Mouse (Mus musculus) liver, embryonic 13.5 days (tissue): ENCODE measurements around the gene Klrb1b. TPM values are rescaled to one million over a fixed set of nuclear protein-coding genes. Genes with fewer than 3 reads are reported as not detected.

Experiments
- ATAC-seq: fragments of 200-750 bp; cut with Nextera tagmentation; 2 replicates; pipeline ENCODE4 v1.8.0; 2017; ENCODE audit warnings: low read depth, mild to moderate bottlenecking, moderate number of reproducible peaks, moderate library complexity
- DNase-seq: peaks from one replicate; pipeline ENCODE4 v3.0.0; 2022
- H3K27ac ChIP-seq: fragments of 300-500 bp; sonication (generic); 2 replicates; pipeline ENCODE4 v1.5.1; 2015; ENCODE audit warnings: moderate library complexity, mild to moderate bottlenecking, inconsistent platforms
- H3K27me3 ChIP-seq: fragments of 300-500 bp; sonication (generic); 2 replicates; pipeline ENCODE4 v1.6.1; 2015; ENCODE audit warnings: mild to moderate bottlenecking, inconsistent platforms
- H3K36me3 ChIP-seq: fragments of 300-500 bp; sonication (generic); 2 replicates; pipeline ENCODE4 v1.6.1; 2015; ENCODE audit warnings: mild to moderate bottlenecking, inconsistent platforms
- H3K4me1 ChIP-seq: fragments of 300-500 bp; sonication (generic); replicated peaks from 2 replicates; pipeline ENCODE4 v1.6.1; 2015; ENCODE audit warnings: inconsistent platforms
- H3K4me2 ChIP-seq: fragments of 300-500 bp; sonication (generic); 2 replicates; pipeline ENCODE4 v1.6.1; 2015; ENCODE audit warnings: inconsistent platforms, mild to moderate bottlenecking, moderate library complexity
- H3K4me3 ChIP-seq: fragments of 300-500 bp; sonication (generic); replicated peaks from 2 replicates; pipeline ENCODE4 v1.5.1; 2015; ENCODE audit warnings: mild to moderate bottlenecking, inconsistent platforms
- H3K9ac ChIP-seq: fragments of 300-500 bp; sonication (generic); 2 replicates; pipeline ENCODE4 v1.6.1; 2015; ENCODE audit warnings: mild to moderate bottlenecking, inconsistent platforms
- H3K9me3 ChIP-seq: fragments of 300-500 bp; sonication (generic); replicated peaks from 2 replicates; pipeline ENCODE4 v1.6.1; 2016; ENCODE audit warnings: inconsistent platforms
- WGBS: fragments of 180-500 bp; shearing (Covaris S2); methylation state at CpG from one replicate; pipeline ENCODE4 v1.1.7; 2015; ENCODE audit not compliant: insufficient replicate concordance; 5-methylcytosine and 5-hydroxymethylcytosine counted together
- polyA plus RNA-seq: library from polyadenylated mRNA; unstranded; fragments of >200 nt; fragmentation: Nextera tagmentation; extraction: Ambion mirVana; gene quantifications from 2 replicates; pipeline ENCODE4 v1.2.1, GENCODE M21; 2015

Klrb1b gene
- 0.09 TPM in 1 of 2 replicates, not detected in the other for polyA plus RNA-seq

GRCm38 (mm10) chr6:128826132-128826531 lies at the start of gene Klrb1b, which contains the start of gene Gm44511:
Gene Klrb1b (minus strand): TSS chr6:128826331.
Gene Gm44511 (minus strand): TSS chr6:128826315.
- Histone ChIP-seq H3K27ac (no peak within 1 kb of the TSS), H3K36me3 (no peaks in the 10 kb centered on the region), H3K4me1 (no peaks in the 10 kb centered on the region), H3K4me2 (no peak within 1 kb of the TSS), H3K4me3 (no peak within 1 kb of the TSS), H3K9me3 (no peaks in the 10 kb centered on the region), H3K27me3 (no peaks in the 10 kb centered on the region), H3K9ac (no peak within 1 kb of the TSS)
- ATAC-seq (no peak), DNase-seq (no peak)
- 62% methylated on average over 6 of the region's 6 CpGs for WGBS

GRCm38 (mm10) chr6:128871910-128872610 lies 45.9 kb upstream of the Klrb1b start:
- Histone ChIP-seq H3K27ac (no peak overlapping the region), H3K4me3 (no peak overlapping the region), H3K36me3 (no peaks in the 10 kb centered on the region), H3K4me1 (no peaks in the 10 kb centered on the region), H3K9ac (no peak overlapping the region), H3K4me2 (no peak overlapping the region), H3K27me3 (no peaks in the 10 kb centered on the region), H3K9me3 (no peaks in the 10 kb centered on the region)
- no peak for ATAC-seq
- no peak for DNase-seq
- WGBS: 57% methylated on average over 1 of the region's 1 CpGs

- no peaks in the 10 kb centered on the region for H3K27me3 ChIP-seq
- DNase-seq: no peak
- H3K4me1 ChIP-seq: no peaks in the 10 kb centered on the region
- 39% methylated on average over 3 of the region's 3 CpGs for WGBS
- H3K4me2 ChIP-seq: no peak overlapping the region
- H3K9me3 ChIP-seq: no peaks in the 10 kb centered on the region
- H3K4me3 ChIP-seq: no peak overlapping the region
- H3K27ac ChIP-seq: no peak overlapping the region
- ATAC-seq: no peak
- no peaks in the 10 kb centered on the region for H3K36me3 ChIP-seq
- H3K9ac ChIP-seq: no peak overlapping the region
Measured at GRCm38 (mm10) chr6:128868861-128869260, 42.7 kb upstream of the Klrb1b start.

- WGBS: 71% methylated on average over 2 of the region's 2 CpGs
- no peak overlapping the region for H3K9ac ChIP-seq
- peaks cover 8% of the 10 kb centered on the region for H3K4me1 ChIP-seq
- DNase-seq (no peak), ATAC-seq (no peak)
- H3K4me3 ChIP-seq: no peak overlapping the region
- H3K27ac ChIP-seq: no peak overlapping the region
- no peaks in the 10 kb centered on the region for H3K36me3 ChIP-seq
- no peak overlapping the region for H3K4me2 ChIP-seq
- no peaks in the 10 kb centered on the region for H3K9me3 ChIP-seq
- H3K27me3 ChIP-seq: no peaks in the 10 kb centered on the region
Measured at GRCm38 (mm10) chr6:128857976-128858375, 31.8 kb upstream of the Klrb1b start.

GRCm38 (mm10) chr6:128856250-128856649 lies 30.1 kb upstream of the Klrb1b start:
- ATAC-seq (peak; percentile 29; the same call in 1 of the 2 replicates), DNase-seq (no peak)
- no peak overlapping the region for H3K4me3 ChIP-seq
- H3K9me3 ChIP-seq: no peaks in the 10 kb centered on the region
- no peak overlapping the region for H3K9ac ChIP-seq
- no peaks in the 10 kb centered on the region for H3K27me3 ChIP-seq
- H3K4me2 ChIP-seq: no peak overlapping the region
- WGBS: 71% methylated on average over 5 of the region's 5 CpGs
- peaks cover 8% of the 10 kb centered on the region for H3K4me1 ChIP-seq
- no peak overlapping the region for H3K27ac ChIP-seq
- no peaks in the 10 kb centered on the region for H3K36me3 ChIP-seq

GRCm38 (mm10) chr6:128855477-128855876 lies 29.3 kb upstream of the Klrb1b start:
- ATAC-seq: no peak

GRCm38 (mm10) chr6:128854895-128855294 lies 28.8 kb upstream of the Klrb1b start:
- peaks cover 13% of the 10 kb centered on the region for H3K4me1 ChIP-seq
- ATAC-seq: no peak
- no peaks in the 10 kb centered on the region for H3K27me3 ChIP-seq
- H3K4me2 ChIP-seq: no peak overlapping the region
- no peak overlapping the region for H3K4me3 ChIP-seq
- H3K36me3 ChIP-seq: no peaks in the 10 kb centered on the region
- no peaks in the 10 kb centered on the region for H3K9me3 ChIP-seq
- H3K27ac ChIP-seq: no peak overlapping the region
- WGBS: 82% methylated on average over 3 of the region's 3 CpGs
- no peak overlapping the region for H3K9ac ChIP-seq
- DNase-seq: no peak

More at GRCm38 (mm10) chr6:128855477-128855876, 29.3 kb upstream of the Klrb1b start:
- no peak overlapping the region for H3K27ac ChIP-seq
- no peaks in the 10 kb centered on the region for H3K27me3 ChIP-seq
- no peak overlapping the region for H3K4me3 ChIP-seq
- no peak for DNase-seq
- H3K9ac ChIP-seq: no peak overlapping the region
- H3K4me1 ChIP-seq: peaks cover 8% of the 10 kb centered on the region
- H3K4me2 ChIP-seq: no peak overlapping the region
- 28% methylated on average over 1 of the region's 1 CpGs for WGBS
- no peaks in the 10 kb centered on the region for H3K36me3 ChIP-seq
- H3K9me3 ChIP-seq: no peaks in the 10 kb centered on the region

GRCm38 (mm10) chr6:128854024-128854820 lies 28.1 kb upstream of the Klrb1b start:
- WGBS: 49% methylated on average over 12 of the region's 12 CpGs
- Histone ChIP-seq H3K27ac (no peak overlapping the region), H3K9ac (no peak overlapping the region), H3K4me3 (no peak overlapping the region), H3K27me3 (no peaks in the 10 kb centered on the region), H3K4me1 (peaks cover 13% of the 10 kb centered on the region), H3K9me3 (no peaks in the 10 kb centered on the region), H3K4me2 (no peak overlapping the region), H3K36me3 (no peaks in the 10 kb centered on the region)
- ATAC-seq (peak; percentile 42; the same call in 1 of the 2 replicates), DNase-seq (no peak)

- no peaks in the 10 kb centered on the region for H3K9me3 ChIP-seq
- no peak overlapping the region for H3K27ac ChIP-seq
- DNase-seq (no peak), ATAC-seq (no peak)
- WGBS: 48% methylated on average over 3 of the region's 3 CpGs
- H3K4me3 ChIP-seq: no peak overlapping the region
- peaks cover 13% of the 10 kb centered on the region for H3K4me1 ChIP-seq
- H3K27me3 ChIP-seq: no peaks in the 10 kb centered on the region
- no peak overlapping the region for H3K4me2 ChIP-seq
- no peak overlapping the region for H3K9ac ChIP-seq
- no peaks in the 10 kb centered on the region for H3K36me3 ChIP-seq
Measured at GRCm38 (mm10) chr6:128852766-128853165, 26.6 kb upstream of the Klrb1b start.

GRCm38 (mm10) chr6:128851151-128851550 lies 25.0 kb upstream of the Klrb1b start:
- H3K4me3 ChIP-seq: no peak overlapping the region
- H3K9ac ChIP-seq: no peak overlapping the region
- 45% methylated on average over 2 of the region's 2 CpGs for WGBS
- H3K4me2 ChIP-seq: no peak overlapping the region
- H3K9me3 ChIP-seq: no peaks in the 10 kb centered on the region
- H3K4me1 ChIP-seq: peaks cover 13% of the 10 kb centered on the region
- ATAC-seq: no peak
- no peak overlapping the region for H3K27ac ChIP-seq
- H3K36me3 ChIP-seq: no peaks in the 10 kb centered on the region
- DNase-seq: no peak
- H3K27me3 ChIP-seq: no peaks in the 10 kb centered on the region

- WGBS: 44% methylated on average over 2 of the region's 2 CpGs
Measured at GRCm38 (mm10) chr6:128850671-128851070, 24.5 kb upstream of the Klrb1b start.

More at GRCm38 (mm10) chr6:128850671-128851070, 24.5 kb upstream of the Klrb1b start:
- H3K4me3 ChIP-seq: no peak overlapping the region
- no peak for ATAC-seq
- H3K4me1 ChIP-seq: peaks cover 13% of the 10 kb centered on the region
- 0 out of 2 replicates have a peak overlapping the region, but pooled peaks have one; percentile 13 for H3K27ac ChIP-seq
- H3K4me2 ChIP-seq: 0 out of 2 replicates have a peak overlapping the region, but pooled peaks have one; percentile 8
- no peaks in the 10 kb centered on the region for H3K9me3 ChIP-seq
- H3K27me3 ChIP-seq: no peaks in the 10 kb centered on the region
- DNase-seq: no peak
- no peak overlapping the region for H3K9ac ChIP-seq
- H3K36me3 ChIP-seq: no peaks in the 10 kb centered on the region
